Mouse (Mus musculus) R1 (cell line): ENCODE measurements at regions not wholly inside any gene's neighbourhood (a gene's known extent, or its start where the extent isn't known, plus 50 kb on each side); places are given as distances from the start of the nearest gene placed in this dataset.

Experiments
- DNase-seq: peaks from one replicate; pipeline ENCODE4 v3.0.0-alpha.2; 2018; ENCODE audit warnings: low read depth, low spot score

DNA sequence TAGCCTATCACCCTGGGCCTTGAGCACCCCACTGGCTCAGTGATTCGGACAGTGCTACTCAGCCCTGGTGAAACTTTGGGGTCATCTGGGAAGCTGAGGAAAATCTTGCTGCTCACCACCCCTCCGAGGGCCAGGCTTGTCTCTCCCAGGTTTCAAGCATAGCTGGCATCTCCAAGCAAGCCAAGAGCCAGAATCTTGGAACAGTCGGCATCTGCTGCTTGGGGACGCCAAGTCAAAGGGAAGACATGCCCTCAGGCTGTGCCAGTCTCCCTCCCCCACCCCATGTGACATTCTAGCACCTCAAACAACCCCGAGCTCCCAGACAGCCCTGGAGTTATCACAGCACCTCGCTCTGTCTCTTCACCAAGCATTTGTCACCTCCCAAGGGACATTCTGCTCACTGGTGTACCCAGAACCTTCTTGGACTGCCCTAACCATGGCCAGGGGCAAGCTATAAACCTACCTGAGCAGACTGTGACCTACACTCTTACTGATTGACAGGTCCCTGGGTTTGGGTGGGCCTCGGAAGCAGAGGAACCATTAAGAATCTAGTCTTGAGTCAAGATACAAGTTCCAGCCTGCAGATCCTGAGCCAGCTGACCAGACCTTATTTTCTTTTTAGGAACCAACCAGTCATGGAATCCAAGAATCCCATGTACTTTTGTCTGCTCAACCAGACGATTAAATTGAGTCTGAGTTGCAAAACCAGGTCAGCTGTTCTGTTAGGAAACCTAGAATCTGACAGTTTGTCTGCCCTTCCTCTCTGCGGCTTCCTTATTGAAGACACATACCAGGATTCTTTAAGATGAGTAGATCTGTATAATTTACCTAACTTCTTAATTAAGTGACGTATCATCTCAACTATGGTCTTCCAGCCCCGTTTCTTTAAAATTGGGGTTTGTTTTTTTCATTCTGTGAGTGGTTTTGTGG is 83.0 kb upstream of the Otos start:
- no peak for DNase-seq

DNA sequence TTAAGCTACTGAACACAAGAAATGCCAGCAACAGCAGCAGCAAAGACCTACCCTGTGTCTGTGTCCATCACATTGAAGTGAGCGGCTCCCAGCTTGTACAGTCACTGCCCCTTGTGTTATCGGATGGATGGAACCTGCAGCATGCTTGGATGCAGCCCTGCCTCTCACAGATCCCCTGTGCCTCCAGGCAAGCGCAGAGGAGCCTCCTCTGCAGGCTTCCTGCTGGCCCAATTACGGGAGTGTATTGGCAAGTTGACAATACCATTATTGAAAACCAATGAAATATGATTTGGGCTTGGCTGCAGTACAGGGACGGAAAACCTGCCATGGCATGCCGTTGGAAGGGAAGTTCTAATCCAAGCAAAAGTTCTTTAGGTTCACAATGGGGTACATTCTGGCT is 81.9 kb upstream of the Otos start:
- no peak for DNase-seq

DNA sequence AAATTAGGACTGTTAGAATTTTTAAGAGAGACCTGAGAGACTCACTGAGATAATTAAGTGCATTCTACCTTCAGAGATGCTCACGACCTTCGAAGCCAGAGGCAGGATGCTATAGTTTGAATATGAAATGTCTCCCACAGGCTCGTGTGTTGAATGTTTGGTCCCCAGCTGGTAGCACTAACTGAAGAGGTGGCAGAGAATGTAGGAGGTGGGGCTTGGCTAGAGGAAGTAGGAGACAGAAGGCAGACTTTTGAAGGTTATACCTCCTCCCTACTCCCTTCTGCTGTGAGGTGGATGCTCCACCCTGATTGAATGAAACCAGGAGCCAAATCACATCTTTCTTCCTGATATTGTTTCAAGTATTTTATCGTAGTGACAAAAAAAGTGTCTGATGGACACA is 79.3 kb upstream of the Otos start:
- no peak for DNase-seq

DNA sequence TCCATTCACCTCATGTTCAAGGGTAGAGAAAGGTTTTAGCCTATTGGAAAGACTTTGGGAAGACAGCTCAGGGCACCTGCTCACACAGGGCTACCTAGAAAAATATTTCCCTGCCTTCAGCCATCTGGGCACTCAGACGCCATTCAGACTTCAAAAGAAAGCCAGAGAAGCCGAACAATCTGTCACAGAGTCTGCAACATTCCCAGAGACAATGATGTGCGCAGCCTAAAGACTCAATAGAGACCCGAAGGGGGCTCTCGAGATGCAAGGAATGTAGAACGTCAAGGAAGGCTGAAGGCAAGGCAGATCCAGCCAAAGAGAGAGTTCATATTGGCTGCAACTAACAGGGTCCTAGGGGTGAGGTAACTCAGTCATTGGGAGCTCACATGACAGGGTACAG is 78.7 kb upstream of the Otos start:
- DNase-seq: no peak

DNA sequence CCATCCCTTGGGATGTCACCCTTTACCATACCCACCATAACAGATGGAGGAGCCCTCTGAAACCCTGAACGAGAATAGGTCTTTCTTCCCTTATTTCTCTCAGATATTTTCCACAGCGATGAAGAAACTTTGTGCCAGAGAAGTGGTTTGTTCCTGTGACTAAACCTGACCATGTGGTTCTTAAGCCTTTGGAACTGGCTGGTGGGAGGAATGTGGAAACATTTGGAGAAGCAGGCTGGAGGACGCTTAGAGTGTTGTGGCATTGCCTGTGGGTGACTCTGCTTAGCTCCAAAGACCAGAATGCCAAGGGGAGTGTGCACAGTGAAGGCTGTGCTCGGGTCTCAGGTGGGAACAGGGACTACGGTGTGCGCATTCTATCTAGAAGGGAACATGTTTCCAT is 77.7 kb upstream of the Otos start:
- no peak for DNase-seq

DNA sequence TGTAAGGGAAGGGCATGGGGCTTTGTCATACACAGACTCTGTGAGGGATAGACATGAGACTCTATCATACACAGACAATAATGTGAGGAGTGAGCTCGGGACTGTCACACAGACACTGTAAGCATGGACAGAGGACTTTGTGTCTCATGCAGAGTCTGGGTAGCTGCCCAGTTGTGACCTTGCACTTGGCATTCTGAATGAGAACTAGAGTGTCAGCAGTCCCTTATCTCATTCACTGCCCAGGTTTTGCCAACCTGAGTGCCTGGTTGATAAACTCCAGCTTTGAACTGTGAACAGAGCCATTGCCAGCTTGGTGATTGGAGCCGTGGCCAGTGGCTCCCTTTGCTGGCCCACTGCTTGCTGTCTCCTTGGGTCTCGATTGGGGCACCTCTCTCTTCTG is 75.5 kb upstream of the Otos start:
- DNase-seq: no peak

DNA sequence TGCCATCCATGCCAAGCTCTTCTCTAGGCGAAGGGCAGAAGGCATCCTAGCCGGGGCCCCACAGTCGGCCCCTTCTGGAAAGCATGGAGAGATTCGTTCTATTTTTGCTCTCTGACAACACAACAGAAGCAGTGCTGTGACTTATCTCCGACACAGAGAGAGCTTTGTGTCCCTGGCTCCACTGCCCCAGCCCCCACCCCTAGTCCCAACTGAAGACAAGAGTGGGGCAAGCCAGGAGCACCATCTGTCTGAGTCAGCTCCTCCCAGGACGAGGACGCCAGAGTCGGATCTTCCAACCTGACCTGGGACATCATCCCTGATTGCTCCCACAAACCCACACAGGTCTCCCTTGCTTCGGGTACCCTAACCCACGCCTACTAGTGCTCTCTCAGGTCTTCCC is 71.9 kb upstream of the Otos start:
- DNase-seq: no peak

DNA sequence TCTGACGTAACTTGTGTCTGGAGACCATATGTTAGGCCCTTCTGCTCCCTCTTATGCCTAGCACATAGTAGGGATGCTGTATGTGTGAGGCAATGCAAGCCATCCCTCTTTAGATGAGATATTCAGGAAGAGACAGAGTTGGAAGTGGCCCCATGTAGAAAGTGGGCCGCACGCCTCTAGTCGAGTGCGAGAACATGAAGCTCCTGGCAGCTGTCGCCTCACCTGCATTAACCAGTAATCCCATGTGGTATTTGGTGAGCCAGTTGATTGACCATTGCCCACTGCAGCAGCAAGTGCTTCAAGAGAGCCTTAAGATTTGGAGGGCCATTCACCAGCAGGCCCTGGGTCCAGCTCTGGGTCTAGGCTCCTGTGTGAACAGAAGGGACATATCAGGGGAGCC is 71.2 kb upstream of the Otos start:
- DNase-seq: no peak

DNA sequence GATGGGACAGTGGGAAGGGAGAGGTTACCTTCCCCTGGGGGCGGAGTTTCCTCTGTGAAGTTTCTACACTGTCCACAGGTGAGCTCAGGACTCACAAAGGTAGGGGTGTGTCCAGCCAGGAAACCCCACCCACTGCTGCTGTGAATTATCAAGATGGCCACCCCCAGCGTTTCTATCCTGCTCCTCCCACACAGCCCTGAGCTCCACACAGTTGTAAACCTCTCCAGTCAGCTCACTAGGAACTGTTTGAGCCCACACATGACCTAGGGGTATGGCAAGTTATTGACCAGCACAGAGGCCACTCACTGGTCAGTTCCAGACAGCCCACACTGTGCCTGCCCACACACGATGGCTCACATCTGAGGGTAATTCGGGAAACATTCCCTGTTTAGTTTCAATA is 69.5 kb upstream of the Otos start:
- DNase-seq: no peak

DNA sequence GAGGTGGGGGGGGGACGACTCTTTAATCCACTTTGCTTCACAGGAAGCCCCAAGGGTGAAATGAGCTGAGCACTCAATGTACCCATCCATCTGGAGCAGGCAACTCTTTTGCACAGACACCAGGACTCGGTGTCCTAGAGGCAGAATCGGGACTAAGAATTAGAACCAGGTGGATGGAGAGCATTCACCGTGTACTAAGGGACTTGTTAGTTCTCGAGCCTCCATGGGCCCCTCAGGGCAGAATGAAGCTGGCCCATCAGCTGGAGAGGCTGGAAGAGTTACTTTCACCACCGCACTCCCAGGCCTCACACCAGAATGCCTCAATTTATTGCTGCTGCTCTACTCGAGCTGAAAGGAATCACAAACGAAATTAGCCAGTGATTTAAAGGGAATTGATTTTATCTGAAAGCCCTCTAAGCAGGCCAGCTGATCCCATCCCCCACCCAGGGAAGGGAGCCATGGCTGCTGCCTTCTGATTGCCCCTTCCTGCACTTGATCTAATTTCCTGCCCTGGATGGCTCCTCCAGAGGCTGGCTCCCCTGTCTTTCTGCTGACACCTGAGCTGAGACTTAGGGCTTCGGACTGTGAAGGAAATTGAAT is 66.2 kb upstream of the Otos start:
- no peak for DNase-seq

DNA sequence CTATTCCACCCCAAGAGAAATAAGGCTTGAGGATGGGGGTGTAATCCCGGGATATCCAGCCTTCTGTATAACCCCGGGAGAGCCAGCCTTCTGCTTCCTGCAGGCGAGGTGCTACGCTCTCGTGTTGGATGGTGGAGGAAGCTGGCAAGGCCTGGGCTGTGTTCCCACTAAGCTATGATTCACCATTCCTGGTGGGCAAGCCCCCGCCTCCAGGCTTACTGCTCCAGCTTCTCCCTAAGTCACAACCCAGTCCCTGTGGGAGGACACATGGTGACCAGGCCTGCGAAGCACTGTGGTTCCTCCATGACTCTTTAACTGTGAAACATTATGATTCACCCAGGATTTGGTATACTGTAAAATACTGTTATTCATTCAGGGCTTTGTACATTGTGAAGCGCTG is 63.7 kb upstream of the Otos start:
- no peak for DNase-seq

DNA sequence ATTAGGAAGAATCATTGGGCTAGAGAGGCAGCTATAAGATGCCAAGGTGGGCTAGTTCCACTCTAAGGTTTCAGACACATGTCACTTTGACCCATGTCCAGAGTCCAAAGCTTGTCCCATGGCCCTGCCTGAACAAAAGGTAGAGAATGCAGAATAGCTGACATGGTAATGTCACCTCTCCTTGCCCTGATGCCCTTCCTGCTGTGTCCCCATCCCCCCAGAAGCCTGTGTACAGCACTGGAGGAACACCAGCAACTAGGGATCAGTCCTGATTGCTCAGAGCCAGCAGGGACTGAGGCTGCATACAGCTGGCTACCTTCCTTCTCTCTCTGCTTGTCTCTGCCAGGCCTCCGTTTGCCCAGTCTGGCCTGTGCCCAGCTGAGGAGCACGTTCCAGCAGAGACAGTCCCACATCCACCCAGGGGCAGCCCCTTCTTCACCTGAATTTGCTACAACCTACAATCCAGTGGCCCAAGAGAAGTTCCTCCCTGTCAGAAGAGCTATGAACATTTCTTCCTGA is 61.7 kb upstream of the Otos start:
- DNase-seq: no peak

DNA sequence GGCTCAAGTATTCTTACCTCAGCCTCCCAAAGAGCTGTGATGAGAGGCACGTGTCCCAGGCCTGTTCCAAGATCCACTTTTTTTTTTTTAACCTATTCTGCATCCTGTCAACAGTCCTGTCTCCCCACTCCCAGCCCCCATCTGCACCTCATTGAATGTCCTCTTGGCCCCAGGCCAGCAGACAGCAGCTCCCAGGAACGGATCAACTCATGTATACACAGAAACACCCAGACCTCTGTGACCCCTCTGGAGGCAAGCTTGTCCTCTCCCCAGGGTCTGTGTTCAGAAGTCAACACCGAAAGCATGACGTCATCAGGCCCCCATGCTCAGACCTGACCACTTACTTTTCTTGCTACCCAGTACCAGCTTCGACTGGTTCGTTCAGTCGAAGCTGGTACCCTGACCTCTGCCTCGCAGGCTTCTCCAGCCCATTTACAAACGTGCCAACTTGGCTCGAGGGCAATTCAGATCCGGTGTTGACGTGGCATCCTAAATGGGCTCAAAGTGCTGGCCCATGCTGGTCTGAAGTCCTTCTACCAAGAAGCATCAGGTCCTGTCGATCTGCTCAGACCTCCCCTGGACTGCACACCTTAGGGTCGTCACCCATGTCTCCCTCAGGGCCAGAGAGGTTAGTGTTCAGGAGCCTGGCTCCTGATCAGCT is 60.7 kb upstream of the Otos start:
- DNase-seq: no peak

DNA sequence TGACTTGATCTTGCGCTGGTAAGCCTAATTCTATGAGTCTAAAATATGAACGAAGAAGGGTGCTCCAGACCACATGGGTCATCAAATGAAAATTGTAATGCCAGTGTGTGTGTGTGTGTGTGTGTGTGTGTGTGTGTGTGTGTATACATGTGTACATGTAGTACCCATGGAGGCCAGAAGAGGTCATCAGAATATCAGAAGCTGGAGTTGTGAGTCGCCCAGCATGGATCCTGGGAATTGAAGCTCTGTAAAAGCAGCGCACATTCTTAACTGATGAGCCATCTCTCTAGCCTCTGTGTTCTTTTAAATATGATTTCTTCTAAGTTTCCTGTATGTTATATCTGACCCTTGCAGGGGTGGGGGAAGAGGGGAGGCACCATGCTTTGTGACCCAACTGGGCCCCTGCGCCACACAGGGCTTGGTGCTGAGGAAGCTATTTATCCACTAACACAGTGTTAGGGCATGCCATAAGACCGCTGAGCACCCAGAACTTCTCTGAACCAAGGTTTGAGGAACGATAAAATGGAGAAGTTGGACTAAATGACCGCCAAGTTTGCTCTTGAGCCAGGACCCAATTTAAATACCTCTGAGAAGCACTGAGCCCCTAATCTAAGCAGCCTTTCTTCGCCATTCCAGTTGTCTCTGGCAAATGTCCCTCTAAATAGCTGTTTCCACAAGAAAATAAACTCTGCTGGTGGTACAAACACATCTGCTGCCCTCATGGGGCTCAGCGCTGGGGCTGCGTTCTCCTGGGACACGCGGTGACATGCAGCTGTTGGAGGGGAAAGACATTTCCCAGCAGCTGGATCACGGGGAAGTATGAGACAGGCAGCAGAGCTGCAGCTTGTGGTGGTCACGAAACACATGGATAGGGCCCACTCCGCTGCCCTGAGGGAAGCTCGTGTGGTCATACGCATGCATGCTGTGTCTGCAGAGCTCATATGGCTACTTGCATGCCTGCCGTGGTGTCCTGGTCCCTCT is 59.6 kb upstream of the Otos start:
- peak; percentile 84 for DNase-seq

DNA sequence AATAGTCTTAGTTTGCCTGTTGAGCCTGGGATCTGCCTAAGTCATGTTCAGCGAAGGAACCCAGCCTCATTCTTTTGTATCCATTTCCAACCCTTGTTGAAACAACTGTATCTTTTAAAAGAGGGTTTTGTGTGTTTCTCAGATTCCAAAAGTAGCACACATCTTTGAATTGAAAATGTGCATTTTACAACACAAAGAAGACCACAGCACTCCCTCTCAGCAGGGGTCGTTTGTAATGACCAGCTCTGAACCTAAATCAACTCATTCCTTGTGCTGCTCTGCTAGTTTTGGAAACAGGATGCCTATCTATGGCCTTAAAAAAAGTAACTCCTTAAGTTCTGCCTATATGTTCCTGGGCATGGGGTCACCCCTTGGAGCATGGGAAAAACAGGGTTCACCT is 58.8 kb upstream of the Otos start:
- DNase-seq: peak; percentile 92

DNA sequence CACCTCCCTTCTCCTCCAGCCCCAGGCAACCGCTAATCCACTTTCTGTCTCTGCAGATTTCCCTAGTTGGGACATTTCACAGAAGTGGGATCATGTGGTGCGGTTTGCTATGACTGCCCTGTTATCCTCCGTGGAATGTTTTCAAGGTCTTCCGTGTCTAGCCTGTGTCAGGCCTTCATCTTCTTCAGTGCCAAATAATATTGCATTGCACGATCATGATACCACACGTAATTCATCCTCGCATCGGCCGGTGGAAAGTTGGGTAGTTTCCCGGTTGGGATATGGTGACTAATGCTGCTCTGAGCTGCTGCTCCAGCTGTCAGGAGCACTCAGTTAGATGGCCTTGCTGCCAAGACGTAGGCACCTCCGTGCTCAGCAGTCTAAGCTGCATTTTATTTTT is 55.3 kb upstream of the Otos start:
- no peak for DNase-seq

DNA sequence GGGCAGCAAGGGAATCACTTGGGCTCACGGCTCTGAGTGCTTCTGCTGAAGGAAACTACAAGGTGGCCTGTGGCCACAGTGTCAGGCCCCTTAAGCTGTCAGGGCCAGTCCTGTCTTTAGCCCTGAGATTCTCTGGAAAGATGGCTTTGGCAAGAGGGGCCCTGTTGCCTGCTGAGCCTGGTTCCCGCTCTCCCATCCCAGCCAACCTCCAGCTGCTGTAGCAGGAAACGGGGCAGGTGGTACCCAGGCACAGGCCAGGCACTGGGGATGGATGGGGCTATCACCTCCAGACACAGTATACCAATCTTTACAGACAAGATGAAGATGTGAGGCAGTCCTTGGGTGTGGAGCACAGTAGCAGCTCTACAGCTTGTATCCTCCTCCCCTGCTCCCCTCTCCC is 54.6 kb upstream of the Otos start:
- no peak for DNase-seq

DNA sequence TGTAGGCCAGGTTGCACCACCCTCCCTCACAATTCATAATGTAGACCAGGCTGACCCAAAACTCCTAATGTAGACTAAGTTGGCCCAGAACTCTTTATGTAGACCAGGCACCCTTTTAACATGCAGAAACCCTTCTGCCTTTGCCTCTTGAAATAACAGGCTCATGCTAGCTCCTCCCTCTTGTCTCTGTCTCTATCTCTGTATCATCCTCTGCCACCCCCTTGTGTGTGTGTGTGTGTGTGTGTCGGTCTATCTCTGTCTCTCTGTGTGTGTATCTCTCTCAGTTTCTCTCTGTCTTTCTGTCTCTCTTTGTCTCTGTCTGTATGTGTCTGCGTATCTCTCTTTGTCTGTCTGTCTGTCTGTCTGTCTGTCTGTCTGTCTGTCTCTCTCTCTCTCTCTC is 51.5 kb upstream of the Otos start:
- no peak for DNase-seq

DNA sequence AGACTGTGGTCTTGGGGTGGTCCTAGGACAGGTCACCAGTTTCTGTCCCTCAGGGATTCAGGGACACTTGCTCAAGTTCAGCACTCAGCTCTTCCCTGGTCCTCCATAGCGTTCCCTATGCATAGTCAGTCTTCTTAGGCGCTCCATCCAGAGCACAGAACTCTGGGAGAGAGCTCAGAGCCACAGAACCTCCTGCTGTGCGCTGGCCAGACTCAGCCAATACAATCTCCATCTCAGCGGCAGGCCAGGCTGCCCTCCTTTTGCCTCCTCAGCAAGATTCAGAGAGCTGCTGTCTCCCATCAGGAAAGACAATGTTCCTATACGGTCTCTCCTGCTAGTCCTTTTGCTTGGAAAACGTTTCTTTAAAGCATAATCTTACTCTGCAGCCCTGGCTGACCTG is 51.1 kb upstream of the Otos start:
- DNase-seq: no peak

DNA sequence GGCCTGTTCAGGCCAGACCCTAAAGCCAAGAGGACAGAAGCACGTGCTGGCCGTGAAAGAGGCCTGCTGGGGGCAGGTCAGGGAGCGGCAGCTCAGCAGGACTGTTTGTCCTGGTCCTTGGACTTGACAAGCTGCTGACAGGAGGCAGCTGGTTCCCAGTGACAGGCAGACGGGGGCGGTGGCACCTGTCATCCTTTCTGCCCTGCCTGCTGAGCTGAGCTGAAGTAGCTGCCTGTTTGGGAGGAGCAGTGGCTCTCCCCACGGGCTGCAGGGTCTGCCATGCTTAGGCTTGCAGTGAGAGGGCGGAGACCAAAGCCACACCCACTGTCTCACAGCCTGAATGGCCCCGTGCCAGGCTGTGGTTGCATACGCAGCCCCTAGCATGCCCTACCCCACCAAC is 50.4 kb upstream of the Otos start:
- no peak for DNase-seq

DNA sequence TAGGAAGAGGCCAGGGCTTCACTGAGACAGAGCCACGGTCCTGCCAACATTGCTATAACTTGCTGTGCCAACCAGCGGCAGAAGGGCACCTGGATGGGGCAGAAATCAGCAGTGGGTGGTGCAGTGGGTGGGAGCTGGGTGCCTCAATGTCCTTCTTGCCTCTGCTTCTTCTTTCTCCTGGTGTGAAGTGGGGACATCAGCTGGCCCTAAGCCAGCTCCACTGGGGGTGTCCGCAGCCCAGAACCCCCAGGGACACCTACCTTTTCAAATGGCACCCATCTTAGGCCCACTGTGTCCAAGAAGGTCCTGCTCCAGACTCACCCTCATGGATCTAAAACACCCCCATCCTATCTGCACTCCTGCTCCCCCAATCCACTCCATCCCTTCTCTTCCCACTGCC is 49.9 kb upstream of the Otos start:
- no peak for DNase-seq
